Mouse (Mus musculus): ENCODE results near the gene Ptpn21. TPM values are rescaled to one million over a fixed set of nuclear protein-coding genes. Genes with fewer than 3 reads are reported as not detected.

Gene Ptpn21
- polyA plus RNA-seq, 1 experiment from 2014 or later: 10.7 TPM

- DNase-seq (ENCODE audit: low spot score) (no peak), ATAC-seq (replicated peaks; ENCODE audit: low FRiP score, low TSS enrichment, low read depth) (no peak)
- Histone ChIP-seq H3K36me3 (ENCODE audit: control insufficient read depth, insufficient read depth, low read length) (peaks cover 3% of the 10 kb centered on the region; the same call in 1 of the 2 replicates), H3K4me3 (ENCODE audit: low read depth, low read length) (no peak overlapping the region), H3K27ac (ENCODE audit: low read depth) (no peak overlapping the region), H3K9ac (ENCODE audit: low read length) (no peak overlapping the region), H3K4me1 (replicated peaks; ENCODE audit: control insufficient read depth, insufficient read depth, low read length) (peaks cover 19% of the 10 kb centered on the region), H3K27me3 (replicated peaks; ENCODE audit: control insufficient read depth, insufficient read depth, low read length) (no peaks in the 10 kb centered on the region), H3K4me2 (ENCODE audit: low read length) (no peak overlapping the region), H3K9me3 (ENCODE audit: control insufficient read depth, low read length) (no peaks in the 10 kb centered on the region)
- 32% methylated on average over 11 of the region's 11 CpGs for WGBS
Observed at GRCm38 (mm10) chr12:98714757-98715156, 22.4 kb downstream of the Ptpn21 start.

- Histone ChIP-seq H3K27me3 (replicated peaks; ENCODE audit: control insufficient read depth, insufficient read depth, low read length) (no peaks in the 10 kb centered on the region), H3K9me3 (ENCODE audit: control insufficient read depth, low read length) (no peaks in the 10 kb centered on the region), H3K4me3 (ENCODE audit: low read depth, low read length) (no peak overlapping the region), H3K36me3 (ENCODE audit: control insufficient read depth, insufficient read depth, low read length) (peaks cover 5% of the 10 kb centered on the region; the same call in 1 of the 2 replicates), H3K4me2 (ENCODE audit: low read length) (no peak overlapping the region), H3K4me1 (replicated peaks; ENCODE audit: control insufficient read depth, insufficient read depth, low read length) (peaks cover 18% of the 10 kb centered on the region), H3K27ac (ENCODE audit: low read depth) (no peak overlapping the region), H3K9ac (ENCODE audit: low read length) (no peak overlapping the region)
- ATAC-seq (replicated peaks; ENCODE audit: low FRiP score, low TSS enrichment, low read depth): peak; percentile 84
- DNase-seq (ENCODE audit: low spot score): no peak
- 12% methylated on average over 7 of the region's 7 CpGs for WGBS
Observed at GRCm38 (mm10) chr12:98713621-98714103, 23.5 kb downstream of the Ptpn21 start.

GRCm38 (mm10) chr12:98712819-98713218, 24.4 kb downstream of the Ptpn21 start:
- no peaks in the 10 kb centered on the region for H3K27me3 ChIP-seq (replicated peaks; ENCODE audit: control insufficient read depth, insufficient read depth, low read length)
- no peaks in the 10 kb centered on the region for H3K9me3 ChIP-seq (ENCODE audit: control insufficient read depth, low read length)
- H3K9ac ChIP-seq (ENCODE audit: low read length): no peak overlapping the region
- H3K36me3 ChIP-seq (ENCODE audit: control insufficient read depth, insufficient read depth, low read length): peaks cover 9% of the 10 kb centered on the region; the same call in 1 of the 2 replicates
- H3K4me1 ChIP-seq (replicated peaks; ENCODE audit: control insufficient read depth, insufficient read depth, low read length): peaks cover 18% of the 10 kb centered on the region
- no peak for ATAC-seq (replicated peaks; ENCODE audit: low FRiP score, low TSS enrichment, low read depth)
- 75% methylated on average over 6 of the region's 6 CpGs for WGBS
- H3K4me3 ChIP-seq (ENCODE audit: low read depth, low read length): no peak overlapping the region
- H3K27ac ChIP-seq (ENCODE audit: low read depth): no peak overlapping the region
- no peak overlapping the region for H3K4me2 ChIP-seq (ENCODE audit: low read length)
- DNase-seq (ENCODE audit: low spot score): no peak

- Histone ChIP-seq H3K4me1 (replicated peaks; ENCODE audit: control insufficient read depth, insufficient read depth, low read length) (no peaks in the 10 kb centered on the region), H3K9ac (ENCODE audit: low read length) (no peak overlapping the region), H3K27me3 (replicated peaks; ENCODE audit: control insufficient read depth, insufficient read depth, low read length) (no peaks in the 10 kb centered on the region), H3K4me3 (ENCODE audit: low read depth, low read length) (no peak overlapping the region), H3K36me3 (ENCODE audit: control insufficient read depth, insufficient read depth, low read length) (peaks cover 33% of the 10 kb centered on the region), H3K27ac (ENCODE audit: low read depth) (no peak overlapping the region), H3K9me3 (ENCODE audit: control insufficient read depth, low read length) (no peaks in the 10 kb centered on the region), H3K4me2 (ENCODE audit: low read length) (no peak overlapping the region)
- ATAC-seq (replicated peaks; ENCODE audit: low FRiP score, low TSS enrichment, low read depth) (no peak), DNase-seq (ENCODE audit: low spot score) (no peak)
- WGBS: 92% methylated on average over 10 of the region's 10 CpGs
Observed at GRCm38 (mm10) chr12:98703961-98704360, 33.2 kb downstream of the Ptpn21 start.

GRCm38 (mm10) chr12:98703554-98703953, 33.7 kb downstream of the Ptpn21 start:
- Histone ChIP-seq H3K4me3 (ENCODE audit: low read depth, low read length) (no peak overlapping the region), H3K27ac (ENCODE audit: low read depth) (no peak overlapping the region), H3K4me1 (replicated peaks; ENCODE audit: control insufficient read depth, insufficient read depth, low read length) (no peaks in the 10 kb centered on the region), H3K9ac (ENCODE audit: low read length) (no peak overlapping the region), H3K9me3 (ENCODE audit: control insufficient read depth, low read length) (no peaks in the 10 kb centered on the region), H3K36me3 (ENCODE audit: control insufficient read depth, insufficient read depth, low read length) (peaks cover 34% of the 10 kb centered on the region), H3K27me3 (replicated peaks; ENCODE audit: control insufficient read depth, insufficient read depth, low read length) (no peaks in the 10 kb centered on the region), H3K4me2 (ENCODE audit: low read length) (no peak overlapping the region)
- 87% methylated on average over 2 of the region's 2 CpGs for WGBS
- ATAC-seq (replicated peaks; ENCODE audit: low FRiP score, low TSS enrichment, low read depth) (no peak), DNase-seq (ENCODE audit: low spot score) (no peak)

- Histone ChIP-seq H3K36me3 (ENCODE audit: control insufficient read depth, insufficient read depth, low read length) (peaks cover 35% of the 10 kb centered on the region), H3K27ac (ENCODE audit: low read depth) (no peak overlapping the region), H3K9ac (ENCODE audit: low read length) (no peak overlapping the region), H3K9me3 (ENCODE audit: control insufficient read depth, low read length) (no peaks in the 10 kb centered on the region), H3K4me2 (ENCODE audit: low read length) (no peak overlapping the region), H3K27me3 (replicated peaks; ENCODE audit: control insufficient read depth, insufficient read depth, low read length) (no peaks in the 10 kb centered on the region), H3K4me1 (replicated peaks; ENCODE audit: control insufficient read depth, insufficient read depth, low read length) (no peaks in the 10 kb centered on the region), H3K4me3 (ENCODE audit: low read depth, low read length) (no peak overlapping the region)
- ATAC-seq (replicated peaks; ENCODE audit: low FRiP score, low TSS enrichment, low read depth): no peak
- WGBS: 90% methylated on average over 9 of the region's 9 CpGs
- no peak for DNase-seq (ENCODE audit: low spot score)
Observed at GRCm38 (mm10) chr12:98701564-98701963, 35.6 kb downstream of the Ptpn21 start.

- no peak for ATAC-seq (replicated peaks; ENCODE audit: low FRiP score, low TSS enrichment, low read depth)
- Histone ChIP-seq H3K27me3 (replicated peaks; ENCODE audit: control insufficient read depth, insufficient read depth, low read length) (no peaks in the 10 kb centered on the region), H3K4me2 (ENCODE audit: low read length) (no peak overlapping the region), H3K36me3 (ENCODE audit: control insufficient read depth, insufficient read depth, low read length) (peaks cover 37% of the 10 kb centered on the region), H3K4me3 (ENCODE audit: low read depth, low read length) (no peak overlapping the region), H3K27ac (ENCODE audit: low read depth) (no peak overlapping the region), H3K9ac (ENCODE audit: low read length) (no peak overlapping the region), H3K4me1 (replicated peaks; ENCODE audit: control insufficient read depth, insufficient read depth, low read length) (no peaks in the 10 kb centered on the region), H3K9me3 (ENCODE audit: control insufficient read depth, low read length) (no peaks in the 10 kb centered on the region)
- WGBS: 84% methylated on average over 5 of the region's 5 CpGs
- no peak for DNase-seq (ENCODE audit: low spot score)
Observed at GRCm38 (mm10) chr12:98697202-98697601, 40.0 kb downstream of the Ptpn21 start.

- H3K9me3 ChIP-seq (ENCODE audit: control insufficient read depth, low read length): no peaks in the 10 kb centered on the region
- no peaks in the 10 kb centered on the region for H3K27me3 ChIP-seq (replicated peaks; ENCODE audit: control insufficient read depth, insufficient read depth, low read length)
- DNase-seq (ENCODE audit: low spot score) (no peak), ATAC-seq (replicated peaks; ENCODE audit: low FRiP score, low TSS enrichment, low read depth) (no peak)
- H3K4me1 ChIP-seq (replicated peaks; ENCODE audit: control insufficient read depth, insufficient read depth, low read length): no peaks in the 10 kb centered on the region
- H3K27ac ChIP-seq (ENCODE audit: low read depth): no peak overlapping the region
- H3K36me3 ChIP-seq (ENCODE audit: control insufficient read depth, insufficient read depth, low read length): peaks cover 69% of the 10 kb centered on the region
- no peak overlapping the region for H3K4me2 ChIP-seq (ENCODE audit: low read length)
- WGBS: 90% methylated on average over 8 of the region's 8 CpGs
- H3K4me3 ChIP-seq (ENCODE audit: low read depth, low read length): no peak overlapping the region
- H3K9ac ChIP-seq (ENCODE audit: low read length): no peak overlapping the region
Observed at GRCm38 (mm10) chr12:98690230-98690629, 47.0 kb downstream of the Ptpn21 start.

GRCm38 (mm10) chr12:98683574-98683973, 53.6 kb downstream of the Ptpn21 start:
- Histone ChIP-seq H3K4me1 (replicated peaks; ENCODE audit: control insufficient read depth, insufficient read depth, low read length) (no peaks in the 10 kb centered on the region), H3K4me2 (ENCODE audit: low read length) (no peak overlapping the region), H3K9me3 (ENCODE audit: control insufficient read depth, low read length) (no peaks in the 10 kb centered on the region), H3K27me3 (replicated peaks; ENCODE audit: control insufficient read depth, insufficient read depth, low read length) (no peaks in the 10 kb centered on the region), H3K27ac (ENCODE audit: low read depth) (no peak overlapping the region), H3K9ac (ENCODE audit: low read length) (no peak overlapping the region), H3K4me3 (ENCODE audit: low read depth, low read length) (no peak overlapping the region), H3K36me3 (ENCODE audit: control insufficient read depth, insufficient read depth, low read length) (peaks cover 69% of the 10 kb centered on the region)
- ATAC-seq (replicated peaks; ENCODE audit: low FRiP score, low TSS enrichment, low read depth) (no peak), DNase-seq (ENCODE audit: low spot score) (no peak)
- WGBS: 47% methylated on average over 6 of the region's 6 CpGs
